Mouse (Mus musculus) midbrain, postnatal 0 days (tissue): ENCODE measurements at regions not wholly inside any gene's neighbourhood (a gene's known extent, or its start where the extent isn't known, plus 50 kb on each side); places are given as distances from the start of the nearest gene placed in this dataset.

Experiments used
- ATAC-seq: fragments of 200-750 bp; cut with Nextera tagmentation; 2 replicates; pipeline ENCODE4 v1.8.0; 2017; ENCODE audit warnings: moderate number of reproducible peaks, mild to moderate bottlenecking, moderate TSS enrichment, moderate library complexity; ENCODE audit not compliant: low FRiP score
- DNase-seq: peaks from one replicate; pipeline ENCODE4 v3.0.0-alpha.2; 2015; ENCODE audit warnings: low spot score
- H3K27ac ChIP-seq: fragments of 300-500 bp; sonication (generic); 2 replicates; pipeline ENCODE4 v1.5.1; 2014; ENCODE audit warnings: low read depth, mild to moderate bottlenecking, low read length, mixed read lengths
- H3K27me3 ChIP-seq: fragments of 300-500 bp; sonication (generic); 2 replicates; pipeline ENCODE4 v1.6.1; 2014; ENCODE audit warnings: low read length, control low read depth, mixed read lengths; ENCODE audit not compliant: insufficient read depth
- H3K36me3 ChIP-seq: fragments of 300-500 bp; sonication (generic); 2 replicates; pipeline ENCODE4 v1.6.1; 2014; ENCODE audit warnings: low read length, control low read depth, mixed read lengths; ENCODE audit not compliant: insufficient read depth
- H3K4me1 ChIP-seq: fragments of 300-500 bp; sonication (generic); 2 replicates; pipeline ENCODE4 v1.6.1; 2014; ENCODE audit warnings: mild to moderate bottlenecking, control low read depth, antibody characterized with exemption, low read length, mixed read lengths; ENCODE audit not compliant: insufficient read depth
- H3K4me2 ChIP-seq: fragments of 300-500 bp; sonication (generic); 2 replicates; pipeline ENCODE4 v1.6.1; 2014; ENCODE audit warnings: low read depth, mild to moderate bottlenecking, low read length, mixed read lengths; ENCODE audit not compliant: poor library complexity, severe bottlenecking
- H3K4me3 ChIP-seq: fragments of 300-500 bp; sonication (generic); 2 replicates; pipeline ENCODE4 v1.5.1; 2014; ENCODE audit warnings: low read depth, mild to moderate bottlenecking, low read length, moderate library complexity
- H3K9ac ChIP-seq: fragments of 300-500 bp; sonication (generic); replicated peaks from 2 replicates; pipeline ENCODE4 v1.6.1; 2014; ENCODE audit warnings: mild to moderate bottlenecking, low read length, moderate library complexity, mixed read lengths; ENCODE audit not compliant: poor library complexity, severe bottlenecking
- H3K9me3 ChIP-seq: fragments of 300-500 bp; sonication (generic); 2 replicates; pipeline ENCODE4 v1.6.1; 2016; ENCODE audit warnings: low read length, control low read depth
- CTCF ChIP-seq: IDR thresholded peaks from 2 replicates; pipeline ENCODE4 v1.5.1; 2016; ENCODE audit warnings: antibody characterized with exemption, mild to moderate bottlenecking
- WGBS: fragments of 180-500 bp; shearing (Covaris S2); extraction: QIAGEN DNeasy Blood & Tissue Kit; methylation state at CpG from one replicate; pipeline ENCODE4 v1.1.7; 2014; 5-methylcytosine and 5-hydroxymethylcytosine counted together

- Histone ChIP-seq H3K27ac (no peak overlapping the region), H3K27me3 (no peaks in the 10 kb centered on the region), H3K9ac (no peak overlapping the region), H3K36me3 (no peaks in the 10 kb centered on the region), H3K9me3 (no peaks in the 10 kb centered on the region), H3K4me2 (no peak overlapping the region), H3K4me1 (no peaks in the 10 kb centered on the region), H3K4me3 (no peak overlapping the region)
- WGBS = 89% methylated on average over 3 of the region's 3 CpGs
- DNase-seq (no peak), ATAC-seq (no peak)
- no peak for TF ChIP-seq CTCF
Observed at GRCm38 (mm10) chr14:101297841-101298240, 97.7 kb upstream of the Prr30 start.

DNA sequence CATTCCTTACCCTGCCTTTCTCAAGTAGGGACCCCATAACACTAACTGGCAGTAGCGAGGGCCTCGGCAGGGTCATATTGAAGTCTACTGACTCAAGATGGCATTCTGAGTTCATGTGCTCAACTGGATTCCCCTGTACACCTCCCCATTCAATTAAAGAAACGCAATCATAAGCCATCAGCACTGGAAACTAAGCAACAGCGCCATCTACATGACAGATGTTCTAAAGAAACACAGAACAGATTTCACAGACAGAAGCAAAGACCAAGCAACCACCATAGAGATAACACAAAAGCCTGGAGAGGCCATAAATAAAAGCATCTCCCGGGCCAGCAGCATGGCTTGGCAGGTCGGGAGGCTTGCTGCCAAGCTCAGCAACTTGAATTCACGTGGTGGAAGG lies 94.6 kb upstream of the Prr30 start:
- no peaks in the 10 kb centered on the region for H3K27me3 ChIP-seq
- no peak overlapping the region for H3K4me2 ChIP-seq
- TF ChIP-seq CTCF = peak; percentile 70
- H3K36me3 ChIP-seq = no peaks in the 10 kb centered on the region
- no peak overlapping the region for H3K4me3 ChIP-seq
- H3K4me1 ChIP-seq = no peaks in the 10 kb centered on the region
- no peak overlapping the region for H3K27ac ChIP-seq
- no peaks in the 10 kb centered on the region for H3K9me3 ChIP-seq
- ATAC-seq = no peak
- 35% methylated on average over 7 of the region's 7 CpGs for WGBS
- peak; percentile 80 for DNase-seq
- no peak overlapping the region for H3K9ac ChIP-seq

- TF ChIP-seq CTCF = no peak
- ATAC-seq (no peak), DNase-seq (no peak)
- 80% methylated on average over 4 of the region's 4 CpGs for WGBS
- Histone ChIP-seq H3K4me3 (no peak overlapping the region), H3K4me2 (no peak overlapping the region), H3K36me3 (no peaks in the 10 kb centered on the region), H3K27ac (no peak overlapping the region), H3K9me3 (no peaks in the 10 kb centered on the region), H3K9ac (no peak overlapping the region), H3K27me3 (no peaks in the 10 kb centered on the region), H3K4me1 (no peaks in the 10 kb centered on the region)
Observed at GRCm38 (mm10) chr14:101287755-101288154, 87.6 kb upstream of the Prr30 start.

GRCm38 (mm10) chr14:101269048-101269789 lies 69.1 kb upstream of the Prr30 start:
- WGBS = 51% methylated on average over 4 of the region's 4 CpGs
- TF ChIP-seq CTCF = no peak
- no peaks in the 10 kb centered on the region for H3K4me1 ChIP-seq
- H3K27ac ChIP-seq = no peak overlapping the region
- ATAC-seq = no peak
- H3K9ac ChIP-seq = no peak overlapping the region
- no peak overlapping the region for H3K4me2 ChIP-seq
- no peak overlapping the region for H3K4me3 ChIP-seq
- H3K9me3 ChIP-seq = no peaks in the 10 kb centered on the region
- H3K27me3 ChIP-seq = no peaks in the 10 kb centered on the region
- H3K36me3 ChIP-seq = no peaks in the 10 kb centered on the region
- no peak for DNase-seq

- Histone ChIP-seq H3K9ac (no peak overlapping the region), H3K4me2 (no peak overlapping the region), H3K4me3 (no peak overlapping the region), H3K27me3 (no peaks in the 10 kb centered on the region), H3K27ac (no peak overlapping the region), H3K36me3 (no peaks in the 10 kb centered on the region), H3K9me3 (no peaks in the 10 kb centered on the region), H3K4me1 (no peaks in the 10 kb centered on the region)
- no peak for ATAC-seq
- TF ChIP-seq CTCF = no peak
- no peak for DNase-seq
- WGBS = 95% methylated on average over 2 of the region's 2 CpGs
Observed at GRCm38 (mm10) chr14:101267536-101267935, 67.4 kb upstream of the Prr30 start.
